Mouse (Mus musculus) limb, embryonic 11.5 days (tissue): Measurements from ENCODE around the gene Rpl9. TPM values are rescaled to one million over a fixed set of nuclear protein-coding genes. Genes with fewer than 3 reads are reported as not detected.

ENCODE experiments used
- ATAC-seq: fragments of 200-750 bp; cut with Nextera tagmentation; 2 replicates; pipeline ENCODE4 v1.8.0; 2017; ENCODE audit warnings: low read depth; ENCODE audit not compliant: insufficient number of reproducible peaks, low FRiP score, low TSS enrichment
- DNase-seq: peaks from one replicate; pipeline ENCODE4 v3.0.0-alpha.2; 2015; ENCODE audit warnings: low spot score
- H3K27ac ChIP-seq: fragments of 300-500 bp; sonication (generic); replicated peaks from 2 replicates; pipeline ENCODE4 v1.5.1; 2014; ENCODE audit warnings: low read depth, mild to moderate bottlenecking, low read length
- H3K27me3 ChIP-seq: fragments of 300-500 bp; sonication (generic); 2 replicates; pipeline ENCODE4 v1.6.1; 2014; ENCODE audit warnings: mild to moderate bottlenecking, low read length, mixed read lengths; ENCODE audit not compliant: control insufficient read depth, insufficient read depth
- H3K36me3 ChIP-seq: fragments of 300-500 bp; sonication (generic); 2 replicates; pipeline ENCODE4 v1.6.1; 2014; ENCODE audit warnings: mild to moderate bottlenecking, low read length, moderate library complexity, mixed read lengths; ENCODE audit not compliant: control insufficient read depth, insufficient read depth
- H3K4me1 ChIP-seq: fragments of 300-500 bp; sonication (generic); 2 replicates; pipeline ENCODE4 v1.6.1; 2014; ENCODE audit warnings: low read length, mixed read lengths; ENCODE audit not compliant: control insufficient read depth, insufficient read depth
- H3K4me2 ChIP-seq: fragments of 300-500 bp; sonication (generic); 2 replicates; pipeline ENCODE4 v1.6.1; 2014; ENCODE audit warnings: low read depth, mild to moderate bottlenecking, moderate library complexity; ENCODE audit not compliant: severe bottlenecking
- H3K4me3 ChIP-seq: fragments of 300-500 bp; sonication (generic); 2 replicates; pipeline ENCODE4 v1.5.1; 2014; ENCODE audit warnings: low read depth, low read length
- H3K9ac ChIP-seq: fragments of 300-500 bp; sonication (generic); 2 replicates; pipeline ENCODE4 v1.6.1; 2014; ENCODE audit warnings: mild to moderate bottlenecking, low read length
- H3K9me3 ChIP-seq: fragments of 300-500 bp; sonication (generic); 2 replicates; pipeline ENCODE4 v1.6.1; 2016; ENCODE audit warnings: low read length; ENCODE audit not compliant: control insufficient read depth
- WGBS: fragments of 180-500 bp; shearing (Covaris S2); extraction: QIAGEN DNeasy Blood & Tissue Kit; methylation state at CpG from one replicate; pipeline ENCODE4 v1.1.7; 2014; 5-methylcytosine and 5-hydroxymethylcytosine counted together
- polyA plus RNA-seq: library from polyadenylated mRNA; unstranded; fragments of >200 nt; fragmentation: Nextera tagmentation; extraction: Ambion mirVana; gene quantifications from 2 replicates; pipeline ENCODE4 v1.2.1, GENCODE M21; 2014

Rpl9 gene
- 1,100 and 1,120 TPM in 2 replicates for polyA plus RNA-seq

DNA sequence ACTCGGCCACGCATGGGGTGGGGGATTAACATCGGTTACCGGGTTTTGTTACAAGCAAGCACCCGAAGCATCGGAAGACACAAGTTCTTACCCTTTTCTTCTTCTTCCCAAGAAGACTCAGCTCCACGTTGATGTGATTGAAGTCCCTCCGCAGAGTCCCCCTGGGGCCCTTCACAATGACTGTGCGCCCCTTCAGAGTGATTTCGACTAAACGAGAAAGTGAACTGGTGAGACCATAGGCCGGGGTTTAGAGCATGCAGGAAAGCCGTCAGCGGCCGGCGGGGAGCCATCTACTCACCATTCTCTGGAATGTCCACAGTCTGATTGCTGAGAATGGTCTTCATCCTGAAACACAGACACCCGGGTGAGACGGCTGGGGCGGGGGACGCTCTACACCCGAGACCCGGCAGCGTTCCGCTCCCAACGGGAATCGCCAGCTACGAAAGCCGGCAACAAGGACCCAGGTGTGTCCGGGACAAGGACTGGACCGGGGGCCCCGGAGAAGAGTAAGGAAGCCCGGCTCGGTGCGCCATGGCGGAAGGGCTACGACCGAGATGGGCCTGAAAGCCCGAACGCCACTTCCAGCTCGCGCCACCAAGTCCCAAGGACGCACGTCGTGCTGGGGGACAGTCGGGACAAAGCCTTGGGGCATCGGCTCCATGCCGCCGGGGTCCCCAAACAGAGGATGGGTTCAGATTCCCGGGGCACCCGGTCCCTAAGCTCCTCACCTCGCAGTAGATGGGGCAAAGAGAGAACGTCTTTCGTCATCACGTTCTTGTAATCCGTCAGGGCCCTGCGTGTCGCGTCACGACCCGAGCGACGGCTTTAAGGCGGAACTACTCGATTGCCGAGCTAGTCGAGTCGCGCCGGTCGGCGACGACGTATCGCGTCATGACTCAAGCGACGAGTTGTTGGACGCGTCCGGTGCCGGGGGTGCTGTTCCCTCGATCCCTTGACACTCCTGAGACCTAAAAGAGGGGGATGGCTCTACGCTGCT is at the start of gene Rpl9, which contains the start of gene Lias:
Gene Rpl9, minus strand, starts transcription at position 797 of the 997 bp plus-strand sequence.
Gene Lias, plus strand, starts transcription at position 850 of the 997 bp plus-strand sequence.
- ATAC-seq, result peak; percentile 94
- H3K4me3 ChIP-seq, result peak within 1 kb of the TSS; percentile 70
- no peaks in the 10 kb centered on the region for H3K27me3 ChIP-seq
- WGBS, result under 1% methylated on average over 83 of the region's 83 CpGs
- H3K36me3 ChIP-seq, result peaks cover 13% of the 10 kb centered on the region
- no peaks in the 10 kb centered on the region; the same call in 1 of the 2 replicates for H3K4me1 ChIP-seq
- H3K4me2 ChIP-seq, result peak within 1 kb of the TSS; percentile 65
- no peaks in the 10 kb centered on the region for H3K9me3 ChIP-seq
- peak within 1 kb of the TSS; percentile 88 for H3K9ac ChIP-seq
- peak; percentile 99 for DNase-seq
- peak within 1 kb of the TSS; percentile 90 for H3K27ac ChIP-seq

DNA sequence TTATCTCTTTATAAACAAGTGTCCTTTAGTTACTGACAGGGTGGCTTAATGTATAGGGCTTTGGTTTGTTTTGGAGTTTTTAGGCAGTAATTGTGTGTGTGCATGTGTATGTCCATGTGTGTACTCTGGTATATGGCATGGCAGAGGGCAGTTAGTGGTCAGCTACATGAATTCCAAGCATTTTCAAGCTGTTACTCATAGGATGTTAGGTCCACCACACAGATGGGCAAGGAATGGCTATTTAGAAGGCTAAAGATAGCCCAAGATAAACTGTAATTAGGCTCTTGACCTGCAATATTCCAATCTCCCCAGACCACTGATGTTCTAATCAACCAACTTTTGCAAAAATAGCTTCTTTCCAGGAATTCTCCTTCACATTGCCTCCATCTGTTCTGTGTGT is 46.8 kb upstream of the Rpl9 start:
- no peak for ATAC-seq
- H3K9me3 ChIP-seq, result no peaks in the 10 kb centered on the region
- H3K27ac ChIP-seq, result no peak overlapping the region
- no peak overlapping the region for H3K4me2 ChIP-seq
- H3K4me3 ChIP-seq, result no peak overlapping the region
- 0 out of 2 replicates have a peak, but pooled peaks cover 2% of the 10 kb centered on the region for H3K4me1 ChIP-seq
- H3K9ac ChIP-seq, result no peak overlapping the region
- H3K27me3 ChIP-seq, result no peaks in the 10 kb centered on the region
- DNase-seq, result no peak
- no peaks in the 10 kb centered on the region for H3K36me3 ChIP-seq

GRCm38 (mm10) chr5:65435806-65436561 is 44.7 kb upstream of the Rpl9 start, which contains the start of gene Ugdh:
Gene Ugdh (minus strand): TSS chr5:65435949.
- 0 out of 2 replicates have a peak, but pooled peaks cover 2% of the 10 kb centered on the region for H3K4me1 ChIP-seq
- H3K9ac ChIP-seq, result peak within 1 kb of the TSS; percentile 80
- no peaks in the 10 kb centered on the region for H3K9me3 ChIP-seq
- WGBS, result 1% methylated on average over 51 of the region's 51 CpGs
- no peaks in the 10 kb centered on the region for H3K27me3 ChIP-seq
- peak within 1 kb of the TSS; percentile 60 for H3K4me2 ChIP-seq
- peak within 1 kb of the TSS; percentile 16 for H3K27ac ChIP-seq
- peak within 1 kb of the TSS; percentile 81 for H3K4me3 ChIP-seq
- ATAC-seq, result peak; percentile 98
- no peaks in the 10 kb centered on the region for H3K36me3 ChIP-seq
- peak; percentile 97 for DNase-seq

- H3K27me3 ChIP-seq, result no peaks in the 10 kb centered on the region
- DNase-seq, result no peak
- H3K4me2 ChIP-seq, result peak overlapping the region; percentile 60
- H3K9me3 ChIP-seq, result no peaks in the 10 kb centered on the region
- H3K27ac ChIP-seq, result peak overlapping the region; percentile 16
- H3K36me3 ChIP-seq, result no peaks in the 10 kb centered on the region
- H3K4me1 ChIP-seq, result 0 out of 2 replicates have a peak, but pooled peaks cover 2% of the 10 kb centered on the region
- under 1% methylated on average over 47 of the region's 47 CpGs for WGBS
- peak overlapping the region; percentile 80 for H3K9ac ChIP-seq
- ATAC-seq, result no peak
- peak overlapping the region; percentile 81 for H3K4me3 ChIP-seq
These were observed 44.1 kb upstream of the Rpl9 start for GRCm38 (mm10) chr5:65435363-65435805.

GRCm38 (mm10) chr5:65434471-65435362 is 43.5 kb upstream of the Rpl9 start:
- ATAC-seq (no peak; the same call in 1 of the 2 replicates), DNase-seq (no peak)
- Histone ChIP-seq H3K27ac (peak overlapping the region; percentile 16), H3K9me3 (no peaks in the 10 kb centered on the region), H3K9ac (peak overlapping the region; percentile 80), H3K4me2 (peak overlapping the region; percentile 60), H3K4me3 (peak overlapping the region; percentile 81), H3K4me1 (0 out of 2 replicates have a peak, but pooled peaks cover 2% of the 10 kb centered on the region), H3K27me3 (no peaks in the 10 kb centered on the region), H3K36me3 (no peaks in the 10 kb centered on the region)
- WGBS, result 6% methylated on average over 14 of the region's 15 CpGs

DNA sequence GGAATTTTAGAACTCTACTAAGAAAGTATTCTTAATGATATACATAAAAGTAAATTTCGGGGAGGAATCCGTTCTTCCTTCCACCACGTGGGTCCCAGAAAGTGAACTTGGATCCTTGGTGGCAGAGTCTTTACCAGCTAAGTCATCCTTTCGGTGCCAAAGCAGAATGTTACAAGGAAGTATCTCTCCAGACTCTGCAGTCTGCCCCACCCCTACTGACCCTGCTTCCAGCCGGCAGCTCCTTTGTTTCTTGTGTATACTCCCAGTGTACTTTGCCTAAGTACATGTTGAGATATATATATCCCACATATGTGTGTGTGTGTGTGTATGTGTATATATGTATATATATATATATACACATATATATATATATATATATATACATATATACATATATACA is 38.2 kb upstream of the Rpl9 start:
- Histone ChIP-seq H3K4me1 (0 out of 2 replicates have a peak, but pooled peaks cover 2% of the 10 kb centered on the region), H3K27me3 (no peaks in the 10 kb centered on the region), H3K9me3 (no peaks in the 10 kb centered on the region), H3K36me3 (no peaks in the 10 kb centered on the region), H3K4me2 (no peak overlapping the region), H3K27ac (no peak overlapping the region), H3K4me3 (no peak overlapping the region), H3K9ac (no peak overlapping the region)
- DNase-seq (no peak), ATAC-seq (no peak)
- 87% methylated on average over 5 of the region's 5 CpGs for WGBS

- H3K9ac ChIP-seq, result no peak overlapping the region
- no peak overlapping the region for H3K27ac ChIP-seq
- no peaks in the 10 kb centered on the region for H3K4me1 ChIP-seq
- H3K9me3 ChIP-seq, result no peaks in the 10 kb centered on the region
- H3K4me2 ChIP-seq, result no peak overlapping the region
- DNase-seq (no peak), ATAC-seq (no peak)
- peaks cover 2% of the 10 kb centered on the region; the same call in 1 of the 2 replicates for H3K36me3 ChIP-seq
- WGBS, result 54% methylated on average over 4 of the region's 4 CpGs
- no peaks in the 10 kb centered on the region for H3K27me3 ChIP-seq
- no peak overlapping the region for H3K4me3 ChIP-seq
These were observed 37.1 kb upstream of the Rpl9 start for GRCm38 (mm10) chr5:65428321-65428720.
